Mouse (Mus musculus): Measurements from ENCODE around the gene Gdi2. TPM values are rescaled to one million over a fixed set of nuclear protein-coding genes. Genes with fewer than 3 reads are reported as not detected.

The Gdi2 gene
- polyA plus RNA-seq, 1 experiment from 2014 or later = 220 TPM

DNA sequence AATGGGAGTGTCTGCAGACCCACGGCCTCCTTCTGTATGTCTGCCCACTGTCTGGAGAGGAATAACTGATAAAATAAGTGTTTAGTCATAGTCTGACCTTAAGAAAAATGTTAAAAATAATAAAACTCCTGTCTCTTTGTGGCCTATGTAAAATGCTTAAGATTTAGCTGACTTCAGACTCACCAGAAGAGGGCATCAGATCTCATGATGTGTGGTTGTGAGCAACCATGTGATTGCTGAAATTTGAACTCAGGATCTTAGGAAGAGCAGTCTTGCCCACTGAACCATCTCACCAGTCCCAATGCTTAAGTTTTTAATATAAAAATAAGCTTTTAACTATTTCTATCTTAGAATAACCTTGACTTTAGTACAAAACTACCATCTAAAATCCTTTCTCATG, 25.3 kb downstream of the Gdi2 start:
- Histone ChIP-seq H3K4me1 (no peaks in the 10 kb centered on the region), H3K27ac (no peak overlapping the region), H3K9ac (no peak overlapping the region), H3K4me2 (no peak overlapping the region), H3K36me3 (peaks cover 84% of the 10 kb centered on the region), H3K27me3 (replicated peaks) (no peaks in the 10 kb centered on the region), H3K4me3 (no peak overlapping the region), H3K9me3 (replicated peaks) (no peaks in the 10 kb centered on the region)
- ATAC-seq = no peak
- WGBS (ENCODE audit: insufficient replicate concordance) = 64% methylated on average over 1 of the region's 1 CpGs

- H3K4me1 ChIP-seq = no peaks in the 10 kb centered on the region
- 57% methylated on average over 2 of the region's 2 CpGs for WGBS (ENCODE audit: insufficient replicate concordance)
- H3K9me3 ChIP-seq (replicated peaks) = no peaks in the 10 kb centered on the region
- no peak overlapping the region for H3K4me3 ChIP-seq
- no peak overlapping the region for H3K9ac ChIP-seq
- H3K36me3 ChIP-seq = peaks cover 84% of the 10 kb centered on the region
- no peak for ATAC-seq
- no peak overlapping the region for H3K4me2 ChIP-seq
- no peaks in the 10 kb centered on the region for H3K27me3 ChIP-seq (replicated peaks)
- no peak overlapping the region for H3K27ac ChIP-seq
Measured at GRCm38 (mm10) chr13:3563953-3564352, 26.1 kb downstream of the Gdi2 start.

- Histone ChIP-seq H3K27me3 (replicated peaks) (no peaks in the 10 kb centered on the region), H3K4me3 (no peak overlapping the region), H3K9me3 (replicated peaks) (no peaks in the 10 kb centered on the region), H3K4me2 (no peak overlapping the region), H3K4me1 (no peaks in the 10 kb centered on the region), H3K27ac (no peak overlapping the region), H3K36me3 (peaks cover 66% of the 10 kb centered on the region), H3K9ac (no peak overlapping the region)
- 80% methylated on average over 3 of the region's 3 CpGs for WGBS (ENCODE audit: insufficient replicate concordance)
- ATAC-seq = no peak
Measured at GRCm38 (mm10) chr13:3590789-3591188, 52.9 kb downstream of the Gdi2 start.

DNA sequence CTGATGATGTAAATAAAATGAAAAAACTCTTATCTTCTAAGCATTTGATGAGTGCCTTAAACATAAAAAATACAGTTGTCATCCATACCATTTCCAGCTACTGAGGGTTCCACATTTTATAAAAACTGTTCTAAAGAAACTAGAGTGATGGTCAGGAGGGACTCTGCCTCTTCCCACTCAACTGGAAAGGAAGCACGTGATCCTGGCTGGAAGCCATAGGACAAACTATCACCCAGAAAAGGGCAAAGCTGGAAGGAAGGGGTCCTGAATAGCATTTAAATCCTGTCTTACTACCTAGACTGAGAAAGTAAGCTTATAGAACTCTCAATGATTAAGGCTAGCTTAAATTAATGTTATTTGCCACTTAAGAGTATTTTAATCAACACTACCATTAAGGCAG, 56.4 kb downstream of the Gdi2 start:
- H3K4me1 ChIP-seq = no peaks in the 10 kb centered on the region
- no peak for ATAC-seq
- H3K27ac ChIP-seq = no peak overlapping the region
- H3K36me3 ChIP-seq = peaks cover 71% of the 10 kb centered on the region
- H3K4me3 ChIP-seq = no peak overlapping the region
- H3K9ac ChIP-seq = no peak overlapping the region
- 94% methylated on average over 1 of the region's 1 CpGs for WGBS (ENCODE audit: insufficient replicate concordance)
- no peaks in the 10 kb centered on the region for H3K27me3 ChIP-seq (replicated peaks)
- H3K4me2 ChIP-seq = no peak overlapping the region
- H3K9me3 ChIP-seq (replicated peaks) = no peaks in the 10 kb centered on the region

- no peak overlapping the region for H3K9ac ChIP-seq
- no peak overlapping the region for H3K4me3 ChIP-seq
- peaks cover 67% of the 10 kb centered on the region for H3K36me3 ChIP-seq
- H3K27me3 ChIP-seq (replicated peaks) = no peaks in the 10 kb centered on the region
- no peaks in the 10 kb centered on the region for H3K4me1 ChIP-seq
- no peak overlapping the region for H3K27ac ChIP-seq
- H3K4me2 ChIP-seq = no peak overlapping the region
- ATAC-seq = no peak
- WGBS (ENCODE audit: insufficient replicate concordance) = 68% methylated on average over 6 of the region's 6 CpGs
- no peaks in the 10 kb centered on the region for H3K9me3 ChIP-seq (replicated peaks)
Measured at GRCm38 (mm10) chr13:3596232-3596631, 58.4 kb downstream of the Gdi2 start.

DNA sequence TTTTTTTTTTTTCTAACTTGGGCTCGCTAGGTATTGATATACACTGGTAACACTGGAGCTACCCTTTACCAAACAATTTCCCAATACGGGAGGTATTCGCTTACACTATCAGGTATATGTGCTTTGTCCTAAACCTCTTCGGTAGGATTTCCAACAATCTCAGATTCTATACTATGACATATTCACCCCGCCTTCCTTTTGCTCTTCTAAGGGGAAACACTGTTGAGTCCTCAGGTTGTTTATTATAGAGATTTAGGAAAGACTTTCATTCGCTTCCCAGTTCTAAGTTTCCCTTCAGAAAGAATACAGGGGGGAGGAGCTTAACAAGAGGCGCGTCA, 71.9 kb downstream of the Gdi2 start:
- H3K27ac ChIP-seq = peak overlapping the region; percentile 93; the same call in 1 of the 2 replicates
- 14% methylated on average over 8 of the region's 8 CpGs for WGBS (ENCODE audit: insufficient replicate concordance)
- peak overlapping the region; percentile 90 for H3K9ac ChIP-seq
- H3K4me2 ChIP-seq = peak overlapping the region; percentile 92
- no peaks in the 10 kb centered on the region for H3K27me3 ChIP-seq (replicated peaks)
- peaks cover 2% of the 10 kb centered on the region; the same call in 1 of the 2 replicates for H3K36me3 ChIP-seq
- peak overlapping the region; percentile 94 for H3K4me3 ChIP-seq
- 0 out of 2 replicates have a peak, but pooled peaks cover 4% of the 10 kb centered on the region for H3K9me3 ChIP-seq (replicated peaks)
- ATAC-seq = no peak
- H3K4me1 ChIP-seq = peaks cover 4% of the 10 kb centered on the region; the same call in 1 of the 2 replicates

GRCm38 (mm10) chr13:3610118-3610794, 72.4 kb downstream of the Gdi2 start:
- Histone ChIP-seq H3K4me3 (peak overlapping the region; percentile 94), H3K4me2 (peak overlapping the region; percentile 92), H3K9me3 (replicated peaks) (0 out of 2 replicates have a peak, but pooled peaks cover 4% of the 10 kb centered on the region), H3K9ac (peak overlapping the region; percentile 90), H3K27me3 (replicated peaks) (no peaks in the 10 kb centered on the region), H3K36me3 (peaks cover 2% of the 10 kb centered on the region; the same call in 1 of the 2 replicates), H3K27ac (peak overlapping the region; percentile 93), H3K4me1 (peaks cover 4% of the 10 kb centered on the region; the same call in 1 of the 2 replicates)
- under 1% methylated on average over 46 of the region's 50 CpGs for WGBS (ENCODE audit: insufficient replicate concordance)
- peak; percentile 16; the same call in 1 of the 2 replicates for ATAC-seq

- 0 out of 2 replicates have a peak, but pooled peaks cover 4% of the 10 kb centered on the region for H3K9me3 ChIP-seq (replicated peaks)
- WGBS (ENCODE audit: insufficient replicate concordance) = 2% methylated on average over 58 of the region's 58 CpGs
- H3K36me3 ChIP-seq = peaks cover 1% of the 10 kb centered on the region; the same call in 1 of the 2 replicates
- peak within 1 kb of the TSS; percentile 92 for H3K4me2 ChIP-seq
- H3K9ac ChIP-seq = peak within 1 kb of the TSS; percentile 90
- peak; percentile 99 for ATAC-seq
- H3K27ac ChIP-seq = peak within 1 kb of the TSS; percentile 93
- H3K4me3 ChIP-seq = peak within 1 kb of the TSS; percentile 94
- H3K4me1 ChIP-seq = peaks cover 4% of the 10 kb centered on the region; the same call in 1 of the 2 replicates
- no peaks in the 10 kb centered on the region for H3K27me3 ChIP-seq (replicated peaks)
Measured at GRCm38 (mm10) chr13:3610795-3611438, 73.1 kb downstream of the Gdi2 start, which contains the start of gene Fam208b. Gene Fam208b (minus strand): TSS chr13:3611108.

Other genes with a start within 250 kb of the Gdi2 start
- gene Fam208b, start 73.0 kb downstream of the Gdi2 start, polyA plus RNA-seq (2016; fragmentation: Nextera tagmentation; extraction: Ambion mirVana) = 7.4 and 7.8 TPM in 2 replicates
- gene Asb13, start 96.0 kb downstream of the Gdi2 start, polyA plus RNA-seq (2016; fragmentation: Nextera tagmentation; extraction: Ambion mirVana) = 3.3 and 3.6 TPM in 2 replicates